Mouse (Mus musculus) frontal cortex, postnatal 14 days (tissue): ENCODE measurements at regions not wholly inside any gene's neighbourhood (a gene's known extent, or its start where the extent isn't known, plus 50 kb on each side); places are given as distances from the start of the nearest gene placed in this dataset.

Source experiments
- DNase-seq, 2 experiments: peaks; one replicate each; pipeline ENCODE4 v3.0.0; 2022; ENCODE audit warnings: low spot score in 2 of 2

DNA sequence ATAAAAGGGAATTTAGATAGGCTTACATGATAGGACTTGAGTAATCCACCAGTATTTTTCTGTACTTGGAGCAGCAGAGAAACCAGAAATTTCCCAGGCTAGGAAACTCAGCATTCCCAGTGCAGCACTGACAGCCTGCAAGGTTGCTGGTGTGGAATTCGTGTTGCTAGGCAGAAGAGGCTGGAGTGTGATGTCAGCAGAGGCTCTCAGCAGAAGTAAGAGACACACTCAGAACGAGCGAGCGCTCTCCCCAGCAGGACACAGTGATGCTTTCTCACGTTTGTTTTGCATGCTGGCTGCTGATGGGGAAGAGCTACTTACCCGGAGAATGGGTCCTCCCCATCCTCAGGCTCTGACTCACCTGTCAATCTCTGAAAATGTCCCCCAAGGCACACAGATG is 104.7 kb downstream of the Dusp6 start:
- DNase-seq = no peak

DNA sequence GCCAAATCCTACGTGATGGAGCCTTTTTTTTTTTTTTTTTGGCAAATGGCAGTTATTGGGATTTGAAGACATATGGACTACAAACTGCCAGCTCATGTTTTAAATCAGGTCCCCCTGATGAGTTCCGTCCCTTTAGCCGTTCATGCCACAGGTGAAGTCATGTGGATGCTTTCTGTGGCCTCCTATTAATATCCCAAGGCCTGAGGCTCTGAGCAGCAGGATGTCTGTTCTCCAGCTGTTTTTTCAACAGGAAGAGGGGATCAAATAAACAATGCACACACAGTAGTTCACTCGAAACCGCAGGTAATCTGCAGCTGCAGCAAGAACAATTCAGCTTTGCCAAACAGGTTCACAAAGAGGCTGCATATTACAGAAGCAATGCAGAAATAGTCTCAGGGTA is 112.1 kb downstream of the Dusp6 start:
- DNase-seq = no peak

DNA sequence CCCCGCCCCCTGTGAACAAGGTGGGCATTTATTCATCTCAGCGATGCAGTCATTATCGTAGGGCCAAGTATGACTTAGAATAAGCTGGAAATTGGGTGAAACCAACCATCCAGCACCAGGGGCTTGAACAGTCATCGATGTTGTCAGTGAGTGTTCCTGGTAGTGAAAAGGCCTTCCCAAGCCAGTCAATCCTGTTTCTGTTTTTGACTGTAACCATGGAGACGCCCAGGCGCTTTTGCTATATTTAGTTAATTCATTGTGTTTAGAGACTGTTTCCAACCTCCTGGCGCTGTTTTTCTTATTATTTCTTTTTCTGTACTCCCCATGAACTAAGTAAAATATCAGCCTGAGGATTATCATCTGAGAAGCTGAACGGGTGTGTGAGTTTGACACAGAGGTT is 113.4 kb downstream of the Dusp6 start:
- DNase-seq = no peak

DNA sequence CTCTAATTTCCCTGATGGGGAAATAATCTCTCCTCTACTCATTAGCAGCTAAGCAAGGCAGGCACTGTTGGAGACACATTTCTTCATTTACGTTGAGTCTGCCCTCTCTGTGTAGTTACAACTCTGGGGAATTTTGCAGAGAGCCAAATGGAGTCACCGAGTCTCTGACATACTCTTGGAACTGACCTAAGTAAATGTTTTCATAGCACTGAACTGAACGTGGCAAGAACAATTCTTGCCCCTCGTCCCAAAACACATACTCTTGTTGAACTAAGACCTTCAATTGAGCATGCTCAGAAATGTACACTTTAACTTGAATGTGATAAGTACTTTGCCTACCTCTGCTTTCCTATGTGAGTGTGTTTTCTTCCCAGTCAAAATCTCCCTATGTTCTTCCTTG is 114.5 kb downstream of the Dusp6 start:
- DNase-seq = no peak

DNA sequence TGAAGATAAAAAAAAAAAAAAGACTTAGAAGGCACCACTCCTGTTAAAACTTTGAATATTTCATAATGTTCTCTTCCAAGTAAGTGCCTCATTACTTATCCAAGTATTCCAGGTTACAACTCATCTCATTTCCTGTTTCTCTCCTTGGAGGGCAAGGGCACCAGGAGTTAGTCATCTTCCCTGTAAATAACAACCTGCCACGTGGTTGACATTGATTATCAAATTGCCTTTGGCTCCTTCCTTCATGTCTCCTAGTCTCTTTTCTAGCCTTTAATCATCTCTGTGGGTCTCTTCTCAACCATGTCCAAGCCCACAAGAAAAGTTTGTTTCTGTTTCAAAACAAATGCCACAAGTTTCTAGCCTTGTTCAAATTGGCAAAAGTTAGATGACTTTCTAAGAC is 116.1 kb downstream of the Dusp6 start:
- no peak for DNase-seq

DNA sequence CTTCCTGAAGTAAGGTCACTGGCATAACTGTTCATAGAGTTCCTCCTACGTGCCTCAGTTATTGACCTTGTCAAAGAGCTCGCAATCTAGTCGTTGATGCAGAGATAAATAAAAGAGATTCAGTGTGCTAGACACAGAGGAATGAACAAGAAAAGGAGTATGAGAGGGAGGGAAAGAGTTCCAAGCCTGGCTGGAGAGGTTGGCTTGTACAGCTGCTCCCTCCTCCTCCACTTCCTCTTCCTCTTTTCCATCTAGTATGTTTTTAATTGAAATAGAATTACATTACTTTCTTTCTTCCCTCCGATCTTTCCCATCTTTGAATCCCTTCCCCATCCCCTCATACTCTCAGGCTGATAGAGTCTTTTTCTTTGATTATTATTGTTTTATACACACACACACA is 117.1 kb downstream of the Dusp6 start:
- DNase-seq = no peak

DNA sequence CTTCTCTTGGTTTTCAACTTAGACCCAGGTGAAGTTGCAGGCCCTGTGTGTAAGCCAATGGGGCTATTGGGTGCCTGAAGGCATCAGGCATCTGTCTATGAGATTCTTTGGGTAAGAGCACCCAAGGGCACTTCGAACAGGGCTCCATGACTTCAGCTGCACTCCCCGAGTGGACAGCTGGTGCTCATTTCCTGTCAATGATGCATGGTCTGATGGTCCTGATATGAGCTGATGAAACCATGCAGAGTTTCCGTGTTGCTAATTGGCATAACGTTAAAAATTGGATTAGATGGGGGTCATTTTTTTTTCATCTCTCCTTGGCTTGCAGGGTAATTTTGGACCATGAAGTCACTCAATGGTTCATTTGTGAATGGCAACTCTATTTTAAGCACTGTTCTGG is 120.0 kb downstream of the Dusp6 start:
- DNase-seq = no peak

DNA sequence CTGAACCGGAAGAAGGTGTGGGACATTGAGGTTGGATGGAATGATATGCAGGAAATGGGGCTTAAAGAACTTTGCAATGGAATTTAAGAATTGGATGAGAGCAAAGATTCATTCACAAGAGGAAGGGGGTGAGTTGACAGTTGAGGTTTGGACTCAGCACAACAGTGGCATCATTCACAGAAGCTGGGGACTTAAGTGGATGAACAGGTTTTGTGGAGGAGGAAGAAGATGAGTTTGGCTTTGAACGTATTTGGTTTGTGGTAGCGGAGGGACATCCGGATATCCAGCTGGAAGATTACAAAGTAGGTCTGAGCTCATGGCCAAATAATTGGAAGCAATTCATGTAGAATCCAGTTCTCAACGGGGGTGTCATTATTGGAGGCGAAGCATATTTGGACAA is 121.3 kb downstream of the Dusp6 start:
- DNase-seq = no peak

DNA sequence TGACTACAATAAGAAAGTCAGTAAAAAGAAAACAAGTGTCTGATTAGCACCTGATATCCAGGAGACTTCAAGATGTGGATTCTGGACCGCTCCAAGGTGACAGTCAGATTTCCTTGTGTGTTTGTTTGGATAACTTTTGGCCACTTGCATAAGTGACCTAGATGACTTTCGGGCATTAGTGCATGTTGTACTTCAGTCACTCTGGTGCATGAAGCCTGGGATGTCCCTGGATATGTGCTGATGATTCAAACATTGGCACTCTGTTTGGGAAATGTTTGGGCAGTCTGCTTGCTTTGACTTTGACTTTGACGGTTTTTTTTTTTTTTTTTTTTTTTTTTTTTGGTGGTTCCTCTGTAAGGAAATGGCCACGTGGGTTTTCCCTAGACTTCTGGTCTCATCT is 121.8 kb downstream of the Dusp6 start:
- DNase-seq = no peak

DNA sequence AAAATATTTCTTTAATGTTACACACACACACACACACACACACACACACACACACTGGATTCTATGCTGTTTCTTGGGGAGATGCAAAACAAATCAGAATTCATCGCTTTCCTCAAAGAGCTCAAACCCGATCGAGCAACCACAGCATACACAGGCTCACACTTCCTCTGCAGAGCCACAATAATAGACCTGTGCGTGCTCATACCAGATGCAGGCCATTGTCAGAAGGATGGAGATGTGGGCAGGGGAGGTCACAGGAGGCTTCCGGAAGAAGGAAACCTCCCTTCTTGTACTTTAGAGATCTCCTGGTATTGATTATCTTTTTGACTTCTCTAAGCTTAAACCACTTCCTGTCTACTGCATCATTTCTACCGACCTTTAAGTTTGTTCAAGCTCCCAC is 122.8 kb downstream of the Dusp6 start:
- DNase-seq = no peak

DNA sequence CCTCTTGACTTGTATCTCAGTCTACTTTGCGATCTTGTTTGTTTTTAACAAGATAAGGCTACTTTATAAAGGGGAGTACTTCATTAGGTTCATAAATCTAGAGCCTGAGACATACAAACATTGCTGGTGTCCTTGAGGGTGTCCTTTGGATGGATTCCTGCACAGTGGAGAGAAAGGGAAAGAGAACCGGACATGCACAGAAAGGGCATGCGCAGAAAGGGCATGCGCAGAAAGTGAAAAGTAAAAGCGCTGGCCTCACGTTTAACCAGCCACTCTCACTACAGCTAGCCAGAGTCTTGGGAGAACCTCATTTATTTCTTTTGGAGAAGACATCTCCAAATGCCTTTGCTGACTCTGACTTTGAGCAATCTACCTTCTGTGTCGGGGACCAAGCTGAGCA is 125.5 kb downstream of the Dusp6 start:
- DNase-seq = no peak

DNA sequence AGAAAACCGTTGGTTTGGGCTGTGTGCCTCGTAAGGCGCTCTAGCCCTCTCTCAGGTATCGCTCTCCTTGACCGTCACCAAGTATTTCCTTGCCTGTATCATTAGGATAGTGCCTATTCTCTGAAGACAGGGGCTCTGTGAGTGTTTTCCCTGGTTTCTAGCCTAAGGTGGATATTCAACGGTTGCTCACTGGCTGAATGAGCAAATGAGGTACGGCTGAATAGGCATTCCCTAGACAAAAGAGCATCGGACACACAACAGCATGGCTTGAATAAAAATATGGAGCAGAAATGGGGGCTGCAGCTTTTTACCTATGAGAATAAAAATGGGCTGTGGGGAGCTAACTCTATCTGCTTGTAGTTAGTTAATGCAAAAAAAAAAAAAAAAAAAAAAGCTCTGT is 126.0 kb downstream of the Dusp6 start:
- no peak for DNase-seq

DNA sequence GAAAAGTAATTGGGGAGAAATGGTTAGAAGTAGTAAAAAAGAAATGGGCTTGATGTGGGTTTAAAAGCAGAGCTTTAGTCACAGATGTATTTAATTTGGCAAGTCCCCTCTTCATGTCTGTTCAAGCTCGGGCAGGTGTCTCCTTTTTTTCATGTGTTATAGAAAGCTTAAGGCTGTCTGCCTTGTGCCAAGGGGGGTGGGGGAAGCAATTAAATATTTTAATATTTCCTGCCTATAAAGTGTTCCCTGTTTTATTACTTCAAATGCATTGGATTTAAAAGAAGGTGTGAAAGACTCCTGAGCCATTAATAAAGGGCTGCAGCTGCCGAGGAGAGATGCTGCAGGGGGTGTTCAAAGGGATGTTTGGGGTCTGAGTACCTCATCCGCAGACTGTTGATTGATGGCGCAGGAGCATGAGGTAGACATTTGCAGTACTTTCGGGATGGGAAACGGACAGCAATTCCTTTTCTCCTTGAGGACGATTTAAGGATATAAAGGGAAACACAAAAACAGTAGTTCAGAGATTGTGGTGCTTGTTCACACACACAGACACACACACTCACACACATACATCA is 127.7 kb downstream of the Dusp6 start:
- DNase-seq = no peak

DNA sequence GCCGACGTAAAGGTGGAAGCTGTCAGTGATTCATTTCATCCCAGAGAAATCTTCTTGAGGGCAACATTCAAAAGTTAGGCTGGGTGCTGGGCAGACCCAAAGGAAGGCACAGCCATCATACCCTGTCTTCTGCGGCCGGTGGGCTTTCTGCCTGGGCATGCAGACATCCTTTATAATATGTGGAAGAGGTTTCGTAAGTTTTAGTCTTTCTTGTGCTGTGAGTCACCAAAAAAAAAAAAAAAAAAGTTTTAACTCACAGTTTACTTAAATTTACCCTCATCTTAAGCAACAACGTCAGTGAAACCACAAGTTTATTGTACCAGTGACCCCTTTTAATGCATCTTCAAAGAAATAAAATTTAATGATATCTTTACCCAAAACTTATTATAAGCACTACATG is 128.7 kb downstream of the Dusp6 start:
- DNase-seq = no peak

DNA sequence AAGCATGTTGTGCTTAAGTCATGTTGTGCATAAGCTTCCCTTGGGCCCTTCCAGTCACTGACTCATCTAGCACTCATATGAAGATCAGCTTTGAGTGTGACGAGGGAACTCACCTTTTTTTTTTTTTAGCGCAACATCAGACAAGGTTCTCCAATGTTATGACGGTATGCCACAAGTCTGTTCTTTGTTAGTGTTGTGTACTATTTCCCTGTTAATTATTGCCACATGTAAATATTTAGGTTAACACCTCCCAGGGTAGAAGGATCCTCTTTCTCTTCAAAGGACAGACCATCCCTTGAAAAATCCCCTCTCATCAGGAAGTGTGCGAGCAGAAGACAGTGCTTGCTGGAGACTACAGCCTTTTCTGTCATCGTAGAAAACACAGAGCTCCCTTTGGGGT is 129.9 kb downstream of the Dusp6 start:
- DNase-seq = no peak

DNA sequence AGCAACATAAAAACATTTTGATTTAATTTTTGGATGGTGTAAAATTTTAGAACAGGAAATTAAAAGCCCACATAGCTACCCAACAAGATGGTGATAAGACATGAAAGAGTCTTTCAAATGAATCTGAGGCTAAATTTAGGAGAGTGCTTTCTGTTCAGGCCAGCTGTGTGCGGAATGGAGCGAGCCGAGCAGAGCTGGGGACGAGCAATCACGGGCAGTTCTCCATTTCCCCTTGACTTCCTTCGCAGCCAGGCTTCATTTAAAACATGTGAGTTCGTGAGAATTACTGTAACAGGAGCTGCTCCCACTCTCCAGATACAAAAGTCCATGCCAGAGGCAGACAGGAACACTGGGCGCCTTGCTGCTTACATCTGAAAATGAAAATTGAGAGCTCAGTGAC is 130.5 kb downstream of the Dusp6 start:
- DNase-seq = peak in 1 of 2 experiments; percentile 24

DNA sequence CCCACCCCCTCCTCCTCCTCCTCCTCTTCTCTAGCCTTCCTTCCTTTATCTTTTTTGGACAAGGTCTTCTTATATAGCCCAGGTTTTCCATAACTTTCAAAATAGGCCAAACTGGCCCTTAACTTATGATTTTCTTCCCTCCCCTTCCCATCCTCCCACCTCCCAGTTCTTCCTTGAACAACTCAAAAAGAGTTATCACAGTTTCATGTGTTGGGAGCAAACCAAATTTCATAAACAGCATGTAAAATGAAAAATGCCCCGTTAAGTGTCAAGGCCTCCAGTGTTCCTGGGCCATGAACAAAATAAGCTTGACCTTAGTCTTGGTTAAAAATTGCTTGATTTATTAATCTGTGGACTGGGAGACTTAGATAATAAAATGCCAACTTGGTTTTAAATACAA is 132.4 kb downstream of the Dusp6 start:
- no peak for DNase-seq

DNA sequence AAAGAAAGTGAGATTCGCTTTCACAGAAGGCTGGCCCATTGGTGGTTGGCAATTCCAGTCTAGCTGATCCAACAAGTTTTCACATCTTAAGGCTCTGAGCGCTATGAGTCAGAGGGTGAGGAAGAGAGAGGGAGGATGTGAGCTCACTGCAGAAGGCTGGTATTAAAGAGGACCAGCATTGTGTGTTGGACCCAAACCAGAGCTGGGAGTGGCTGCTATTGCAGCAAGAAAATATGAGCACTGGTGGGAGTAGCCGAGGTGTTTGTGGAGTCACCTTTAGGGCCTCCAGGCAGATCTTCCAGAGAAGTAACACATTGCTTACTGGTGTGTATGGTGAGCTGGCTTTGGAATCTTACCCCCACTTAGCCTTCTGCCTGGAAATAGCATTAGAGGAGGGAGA is 133.6 kb downstream of the Dusp6 start:
- no peak for DNase-seq

DNA sequence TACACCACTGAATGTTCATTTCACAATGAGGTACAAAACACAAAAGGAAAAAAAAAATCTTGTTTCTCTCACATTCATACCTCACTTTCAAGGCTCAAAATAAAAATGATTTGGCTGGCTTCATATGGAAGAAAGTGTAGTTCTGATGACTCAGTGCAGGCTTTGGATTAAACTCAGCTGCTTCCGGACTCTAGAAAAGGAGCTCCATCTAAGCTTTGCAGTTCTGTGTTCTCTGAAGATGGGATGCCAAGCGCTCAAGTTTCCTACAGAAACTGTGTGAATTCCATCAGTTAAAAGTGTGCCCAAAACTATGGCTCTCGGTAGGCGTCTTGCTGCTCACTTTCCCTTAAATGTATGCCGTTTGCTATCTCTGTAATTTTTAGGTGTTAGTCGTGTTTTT is 137.0 kb downstream of the Dusp6 start:
- no peak for DNase-seq

DNA sequence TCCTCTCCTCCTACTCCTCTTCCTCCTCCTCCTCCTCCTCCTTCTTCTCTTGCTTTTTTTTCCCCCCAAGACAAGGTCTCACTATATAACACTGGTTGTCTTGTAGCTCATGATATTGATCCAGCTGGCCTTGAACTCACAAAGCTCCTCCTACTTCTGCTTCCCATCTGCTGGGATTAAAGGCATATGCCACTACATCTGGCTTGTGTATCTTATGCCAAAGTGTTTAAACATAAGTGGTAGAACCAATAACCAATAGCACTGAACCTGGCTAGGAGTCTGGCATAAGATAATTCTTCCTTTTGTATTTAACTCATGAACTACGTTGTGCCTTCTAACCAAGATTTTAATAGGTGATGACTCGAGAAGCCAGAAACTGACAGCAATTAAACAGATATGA is 143.7 kb downstream of the Dusp6 start:
- DNase-seq = no peak

DNA sequence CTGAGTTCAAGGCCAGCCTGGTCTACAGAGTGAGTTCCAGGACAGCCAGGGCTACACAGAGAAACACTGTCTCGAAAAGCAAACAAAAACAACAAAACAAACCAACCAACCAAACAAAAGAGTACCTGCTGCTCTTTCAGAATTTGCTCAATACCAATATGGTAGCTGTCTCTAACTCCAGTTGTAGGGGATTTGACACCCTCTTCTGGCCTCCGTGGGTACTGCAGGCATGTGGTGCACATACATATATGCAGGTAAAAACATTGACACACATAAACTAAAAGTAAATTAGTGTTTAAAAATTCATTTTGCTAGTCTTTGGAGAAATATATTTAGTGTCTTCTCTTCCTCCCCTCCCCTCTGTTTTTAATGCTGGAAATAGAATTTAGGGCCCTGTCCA is 145.8 kb downstream of the Dusp6 start:
- no peak for DNase-seq

DNA sequence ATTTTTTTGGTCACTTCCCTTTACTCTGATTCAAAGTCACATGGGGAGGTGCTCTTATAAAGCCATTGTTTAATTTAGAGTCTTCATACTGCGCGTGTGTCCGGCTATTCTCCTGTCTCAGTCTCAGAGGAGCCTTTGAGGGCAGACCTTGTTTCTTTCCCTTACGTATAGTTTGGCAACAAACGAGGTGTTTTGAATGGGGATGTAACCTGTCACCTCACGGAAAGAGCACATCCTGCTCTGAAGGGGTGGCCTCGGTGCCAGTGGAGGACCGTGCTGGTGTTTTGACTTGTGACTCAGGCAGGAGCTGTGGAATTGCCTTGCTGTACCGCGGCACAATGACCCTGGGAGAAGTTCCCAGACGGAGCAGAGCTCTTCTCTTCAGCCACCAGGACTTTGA is 146.7 kb downstream of the Dusp6 start:
- DNase-seq = no peak

DNA sequence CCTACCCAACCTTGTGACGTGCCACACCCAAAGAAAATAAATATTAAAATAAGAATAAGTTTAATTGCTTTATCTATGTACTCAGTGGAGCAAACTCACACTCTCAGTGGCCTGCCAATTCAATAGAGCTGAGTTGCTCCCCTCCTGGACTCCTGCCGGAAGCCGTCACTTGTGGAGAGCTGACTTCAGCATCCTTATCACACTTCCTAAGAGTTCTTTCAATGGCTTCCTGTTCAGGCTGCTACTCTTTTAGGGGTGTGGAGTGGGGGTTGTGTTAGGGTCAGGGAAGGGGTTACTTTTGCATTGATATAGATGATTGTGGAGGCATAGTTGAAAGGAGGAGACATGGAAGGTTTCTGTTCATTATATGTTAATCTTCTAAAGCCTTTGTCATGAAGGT is 147.7 kb downstream of the Dusp6 start:
- no peak for DNase-seq

DNA sequence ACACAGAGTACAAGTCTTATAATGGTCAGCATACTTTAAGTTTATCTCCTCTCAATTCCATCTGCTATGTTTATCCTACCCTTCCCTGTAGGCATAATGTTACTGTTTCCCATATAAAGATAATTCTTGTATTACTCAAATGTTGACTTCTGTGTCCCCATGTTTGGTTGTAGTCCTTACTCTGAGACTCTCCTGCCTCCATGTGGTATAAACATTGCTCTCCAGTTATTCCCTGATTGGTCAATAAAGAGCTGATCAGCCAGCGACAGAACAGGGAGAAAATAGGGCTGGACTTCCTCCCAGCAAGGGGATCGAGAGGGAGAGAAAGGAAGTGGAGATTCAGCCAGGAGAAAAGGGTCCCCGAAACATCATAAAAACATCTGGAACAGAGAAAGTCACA is 150.4 kb downstream of the Dusp6 start:
- DNase-seq = no peak

DNA sequence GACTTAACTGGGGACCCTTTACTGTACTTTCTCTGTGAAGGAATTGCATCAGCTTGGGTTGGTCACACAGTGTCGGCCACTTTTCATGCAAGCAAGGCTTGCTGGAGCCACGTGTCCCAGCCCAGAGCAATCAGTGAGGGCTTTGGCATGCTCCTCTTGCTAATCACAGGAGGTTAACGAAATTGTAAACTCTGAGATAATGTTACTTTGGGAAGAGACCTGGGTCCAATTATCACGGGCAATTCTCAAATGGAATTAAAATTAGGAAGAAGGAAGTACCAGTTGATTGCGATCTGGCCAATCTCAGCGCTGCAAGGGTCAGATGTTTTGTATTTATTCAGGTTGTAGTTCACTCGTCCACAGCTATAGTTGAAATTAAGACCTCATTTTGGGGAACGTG is 153.2 kb downstream of the Dusp6 start:
- DNase-seq = no peak
